Mouse (Mus musculus) forebrain, embryonic 15.5 days (tissue): ENCODE data around the gene Txnrd2. TPM values are rescaled to one million over a fixed set of nuclear protein-coding genes. Genes with fewer than 3 reads are reported as not detected.

ENCODE experiments used
- ATAC-seq: fragments of 200-750 bp; cut with Nextera tagmentation; replicated peaks from 2 replicates; pipeline ENCODE4 v1.8.0; 2017; ENCODE audit warnings: mild to moderate bottlenecking, moderate TSS enrichment, moderate library complexity
- H3K27ac ChIP-seq: fragments of 300-500 bp; sonication (generic); replicated peaks from 2 replicates; pipeline ENCODE4 v1.5.1; 2015; ENCODE audit warnings: mild to moderate bottlenecking, inconsistent platforms
- H3K27me3 ChIP-seq: fragments of 300-500 bp; sonication (generic); 2 replicates; pipeline ENCODE4 v1.6.1; 2015; ENCODE audit warnings: inconsistent platforms
- H3K36me3 ChIP-seq: fragments of 300-500 bp; sonication (generic); 2 replicates; pipeline ENCODE4 v1.6.1; 2015; ENCODE audit warnings: mild to moderate bottlenecking, inconsistent platforms
- H3K4me1 ChIP-seq: fragments of 300-500 bp; sonication (generic); 2 replicates; pipeline ENCODE4 v1.6.1; 2015; ENCODE audit warnings: inconsistent platforms
- H3K4me2 ChIP-seq: fragments of 300-500 bp; sonication (generic); replicated peaks from 2 replicates; pipeline ENCODE4 v1.6.1; 2015; ENCODE audit warnings: mild to moderate bottlenecking, inconsistent platforms
- H3K4me3 ChIP-seq: fragments of 300-500 bp; sonication (generic); 2 replicates; pipeline ENCODE4 v1.5.1; 2015; ENCODE audit warnings: mild to moderate bottlenecking, inconsistent platforms
- H3K9ac ChIP-seq: fragments of 300-500 bp; sonication (generic); replicated peaks from 2 replicates; pipeline ENCODE4 v1.6.1; 2015; ENCODE audit warnings: mild to moderate bottlenecking, inconsistent platforms
- H3K9me3 ChIP-seq: fragments of 300-500 bp; sonication (generic); 2 replicates; pipeline ENCODE4 v1.6.1; 2016; ENCODE audit warnings: inconsistent platforms
- WGBS: fragments of 180-500 bp; shearing (Covaris S2); methylation state at CpG from one replicate; pipeline ENCODE4 v1.1.7; 2015; ENCODE audit warnings: mixed read lengths; 5-methylcytosine and 5-hydroxymethylcytosine counted together
- polyA plus RNA-seq: library from polyadenylated mRNA; unstranded; fragments of >200 nt; fragmentation: Nextera tagmentation; extraction: Ambion mirVana; gene quantifications from 2 replicates; pipeline ENCODE4 v1.2.1, GENCODE M21; 2015

Gene Txnrd2
- polyA plus RNA-seq, 1 experiment from 2014 or later, result 26.3 TPM

DNA sequence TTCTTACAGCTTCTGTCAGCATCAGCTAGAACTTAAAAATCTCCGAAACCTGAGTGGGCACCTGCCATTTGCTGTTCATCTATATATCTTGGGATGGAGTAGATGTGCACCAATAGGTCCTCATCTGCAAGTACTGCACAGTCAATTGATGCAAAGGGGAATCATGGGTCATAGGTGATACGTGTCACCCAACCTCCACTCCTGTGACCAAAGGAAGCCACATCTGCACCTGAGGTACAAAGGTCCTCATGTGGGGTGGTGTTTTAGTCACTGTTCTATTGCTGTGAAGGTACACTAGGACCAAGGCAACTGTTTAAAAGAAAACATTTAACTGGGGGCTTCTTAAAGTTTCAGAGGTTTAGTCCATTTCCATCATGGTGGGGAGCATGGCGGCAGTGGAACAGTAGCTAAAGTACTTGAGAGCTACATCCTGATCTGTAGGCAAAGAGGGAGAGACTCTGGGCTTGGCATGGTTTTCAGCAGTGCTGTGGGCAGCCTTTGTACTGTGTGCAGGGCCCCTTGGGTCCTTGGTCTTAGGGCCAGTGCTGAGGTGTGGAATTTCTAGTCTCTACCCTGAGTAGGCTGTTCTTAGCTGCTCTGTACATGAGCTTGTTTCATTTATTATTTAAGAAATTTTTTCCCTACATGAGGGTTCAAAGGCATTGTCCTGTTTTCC lies 80.5 kb downstream of the Txnrd2 start:
- Histone ChIP-seq H3K36me3 (peaks cover 5% of the 10 kb centered on the region), H3K9ac (no peak overlapping the region), H3K27ac (no peak overlapping the region), H3K4me2 (no peak overlapping the region), H3K9me3 (no peaks in the 10 kb centered on the region), H3K27me3 (no peaks in the 10 kb centered on the region), H3K4me1 (no peaks in the 10 kb centered on the region), H3K4me3 (no peak overlapping the region)
- 96% methylated on average over 3 of the region's 3 CpGs for WGBS
- ATAC-seq, result no peak

- Histone ChIP-seq H3K27me3 (no peaks in the 10 kb centered on the region), H3K4me3 (no peak overlapping the region), H3K9ac (no peak overlapping the region), H3K9me3 (no peaks in the 10 kb centered on the region), H3K4me2 (no peak overlapping the region), H3K4me1 (no peaks in the 10 kb centered on the region), H3K36me3 (peaks cover under 1% of the 10 kb centered on the region; the same call in 1 of the 2 replicates), H3K27ac (no peak overlapping the region)
- WGBS, result 71% methylated on average over 1 of the region's 1 CpGs
- no peak for ATAC-seq
Measured at GRCm38 (mm10) chr16:18507200-18507549, 81.0 kb downstream of the Txnrd2 start.

GRCm38 (mm10) chr16:18511741-18512140 lies 85.6 kb downstream of the Txnrd2 start:
- H3K27ac ChIP-seq, result no peak overlapping the region
- no peaks in the 10 kb centered on the region for H3K9me3 ChIP-seq
- 86% methylated on average over 5 of the region's 5 CpGs for WGBS
- H3K4me1 ChIP-seq, result no peaks in the 10 kb centered on the region
- no peaks in the 10 kb centered on the region for H3K36me3 ChIP-seq
- no peak for ATAC-seq
- H3K27me3 ChIP-seq, result no peaks in the 10 kb centered on the region
- H3K4me2 ChIP-seq, result no peak overlapping the region
- no peak overlapping the region for H3K9ac ChIP-seq
- H3K4me3 ChIP-seq, result no peak overlapping the region

- Histone ChIP-seq H3K4me2 (no peak overlapping the region), H3K4me1 (no peaks in the 10 kb centered on the region), H3K36me3 (no peaks in the 10 kb centered on the region), H3K27me3 (no peaks in the 10 kb centered on the region), H3K9ac (no peak overlapping the region), H3K27ac (no peak overlapping the region), H3K9me3 (no peaks in the 10 kb centered on the region), H3K4me3 (no peak overlapping the region)
- ATAC-seq, result no peak
- WGBS, result 85% methylated on average over 6 of the region's 6 CpGs
Measured at GRCm38 (mm10) chr16:18513508-18513907, 87.3 kb downstream of the Txnrd2 start.

DNA sequence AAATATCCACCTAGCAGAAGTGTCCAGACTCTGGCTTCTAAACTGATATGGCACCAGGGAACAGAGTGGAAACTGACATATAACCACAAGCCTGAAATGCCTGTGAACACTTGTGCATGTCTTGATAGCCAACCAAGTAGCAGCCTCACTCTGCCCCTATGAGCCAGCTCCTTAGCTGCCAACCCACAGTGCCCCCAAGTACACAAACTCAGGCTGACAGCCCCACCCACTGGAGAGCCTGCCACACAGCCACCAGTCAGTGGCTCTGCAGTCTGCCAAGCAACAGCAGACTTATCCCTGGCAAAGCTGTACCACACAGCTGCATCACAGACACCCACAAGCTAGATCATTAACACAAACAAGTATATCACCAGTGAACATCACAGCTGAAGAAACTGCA lies 91.9 kb downstream of the Txnrd2 start:
- ATAC-seq, result no peak
- H3K9ac ChIP-seq, result no peak overlapping the region
- H3K4me2 ChIP-seq, result no peak overlapping the region
- H3K4me1 ChIP-seq, result no peaks in the 10 kb centered on the region
- H3K27ac ChIP-seq, result no peak overlapping the region
- H3K36me3 ChIP-seq, result no peaks in the 10 kb centered on the region
- no peaks in the 10 kb centered on the region for H3K27me3 ChIP-seq
- H3K9me3 ChIP-seq, result no peaks in the 10 kb centered on the region
- no peak overlapping the region for H3K4me3 ChIP-seq

DNA sequence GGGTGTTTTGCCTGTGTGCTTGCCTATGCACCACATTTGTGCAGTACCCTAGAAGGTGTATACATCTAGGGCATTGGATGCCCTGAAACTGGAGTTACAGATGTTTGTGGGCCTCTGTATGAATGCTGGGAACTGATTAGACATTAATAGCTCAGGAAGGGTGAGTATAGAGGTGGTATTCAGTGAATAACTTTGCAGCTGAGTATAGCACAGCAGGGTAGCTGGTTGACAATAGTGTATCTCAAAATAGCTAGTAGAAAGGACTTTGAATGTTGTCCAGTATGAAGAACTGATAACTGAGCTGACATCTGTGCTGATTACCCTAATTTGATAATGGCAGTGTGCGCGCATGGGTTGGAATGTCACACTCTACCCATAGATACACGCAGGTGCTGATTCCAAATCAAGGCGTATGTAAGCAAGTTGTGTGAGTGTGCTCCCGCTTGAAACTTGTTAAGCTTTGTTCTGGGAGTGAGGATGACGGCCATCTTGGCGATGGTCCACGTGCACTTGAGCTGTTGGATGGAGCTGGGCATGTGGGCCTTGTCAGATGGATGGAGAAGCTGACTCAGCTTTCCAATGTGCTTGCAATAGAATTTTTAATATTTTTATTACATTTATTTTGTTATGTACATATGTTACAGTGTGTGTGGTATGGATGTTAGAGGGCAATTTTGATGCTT lies 97.5 kb downstream of the Txnrd2 start:
- no peak for ATAC-seq
- Histone ChIP-seq H3K36me3 (no peaks in the 10 kb centered on the region), H3K9ac (no peak overlapping the region), H3K9me3 (no peaks in the 10 kb centered on the region), H3K27me3 (no peaks in the 10 kb centered on the region), H3K4me2 (no peak overlapping the region), H3K4me3 (no peak overlapping the region), H3K27ac (no peak overlapping the region), H3K4me1 (no peaks in the 10 kb centered on the region)
- WGBS, result 80% methylated on average over 8 of the region's 8 CpGs

DNA sequence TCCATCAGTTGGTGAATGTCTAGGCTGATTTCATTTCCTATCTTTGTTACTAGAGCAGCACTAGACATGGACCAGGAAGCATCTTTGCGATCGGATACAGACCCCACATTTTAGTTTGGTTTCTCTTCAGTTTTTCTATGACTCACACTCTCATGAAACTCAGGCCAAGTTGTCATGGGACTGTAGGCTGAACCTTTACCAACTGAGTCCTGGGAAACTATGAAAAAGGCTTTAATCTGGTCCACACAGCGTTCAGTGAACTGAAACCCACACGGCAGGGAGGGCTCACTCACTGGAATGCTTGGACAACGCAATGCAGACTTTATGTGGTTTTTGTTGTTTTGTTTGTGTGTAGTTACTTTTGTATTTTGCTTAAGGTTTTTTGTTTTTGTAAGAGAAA lies 102.5 kb downstream of the Txnrd2 start:
- H3K9ac ChIP-seq, result no peak overlapping the region
- H3K4me1 ChIP-seq, result no peaks in the 10 kb centered on the region
- H3K4me2 ChIP-seq, result no peak overlapping the region
- no peaks in the 10 kb centered on the region for H3K27me3 ChIP-seq
- no peaks in the 10 kb centered on the region for H3K36me3 ChIP-seq
- no peak overlapping the region for H3K27ac ChIP-seq
- H3K9me3 ChIP-seq, result no peaks in the 10 kb centered on the region
- no peak for ATAC-seq
- H3K4me3 ChIP-seq, result no peak overlapping the region
- 83% methylated on average over 5 of the region's 5 CpGs for WGBS

Other genes with a start within 250 kb of the Txnrd2 start
- 0.27 TPM in 1 of 2 replicates, not detected in the other for gene Ccdc188, start 208.5 kb upstream of the Txnrd2 start, polyA plus RNA-seq
- gene Zdhhc8, start 191.2 kb upstream of the Txnrd2 start, polyA plus RNA-seq, result 17.9 and 18.9 TPM in 2 replicates
- gene Trmt2a, start 177.7 kb upstream of the Txnrd2 start, polyA plus RNA-seq, result 114 and 119 TPM in 2 replicates
- gene Ranbp1, start 177.7 kb upstream of the Txnrd2 start, polyA plus RNA-seq, result 441 and 464 TPM in 2 replicates
- gene Gm49776, start 168.1 kb upstream of the Txnrd2 start, polyA plus RNA-seq, result 3.1 and 6.6 TPM in 2 replicates
- gene Dgcr8, start 137.1 kb upstream of the Txnrd2 start, polyA plus RNA-seq, result 38.5 and 40.9 TPM in 2 replicates
- 76.5 and 78.1 TPM in 2 replicates for gene Tango2, start 78.3 kb upstream of the Txnrd2 start, polyA plus RNA-seq
- gene Arvcf, start 78.2 kb upstream of the Txnrd2 start, polyA plus RNA-seq, result 63.3 and 72.0 TPM in 2 replicates
- gene Comt, start 468 bp downstream of the Txnrd2 start, polyA plus RNA-seq, result 83.0 and 84.4 TPM in 2 replicates
- gene Gnb1l, start 72.3 kb downstream of the Txnrd2 start, polyA plus RNA-seq, result 16.0 and 16.4 TPM in 2 replicates
- 3.4 and 3.5 TPM in 2 replicates for gene Rtl10, start 72.5 kb downstream of the Txnrd2 start, polyA plus RNA-seq
- 0.70 and 0.93 TPM in 2 replicates for gene Tbx1, start 164.3 kb downstream of the Txnrd2 start, polyA plus RNA-seq
- 9.7 and 10.1 TPM in 2 replicates for gene Gp1bb, start 196.0 kb downstream of the Txnrd2 start, polyA plus RNA-seq
- gene Gm49601, start 200.0 kb downstream of the Txnrd2 start, polyA plus RNA-seq, result 20.5 and 22.0 TPM in 2 replicates
- 194 and 203 TPM in 2 replicates for gene Sept5, start 203.6 kb downstream of the Txnrd2 start, polyA plus RNA-seq